Mouse (Mus musculus) liver, embryonic 11.5 days (tissue): ENCODE data around the gene Alpl. TPM values are rescaled to one million over a fixed set of nuclear protein-coding genes. Genes with fewer than 3 reads are reported as not detected.

Source experiments
- ATAC-seq: fragments of 200-750 bp; cut with Nextera tagmentation; replicated peaks from 2 replicates; pipeline ENCODE4 v1.8.0; 2017; ENCODE audit warnings: moderate number of reproducible peaks, mild to moderate bottlenecking, moderate TSS enrichment, moderate library complexity; ENCODE audit not compliant: low FRiP score
- DNase-seq: peaks from one replicate; pipeline ENCODE4 v3.0.0-alpha.2; 2017; ENCODE audit warnings: low spot score
- H3K27ac ChIP-seq: fragments of 300-500 bp; sonication (generic); 2 replicates; pipeline ENCODE4 v1.5.1; 2014; ENCODE audit warnings: mild to moderate bottlenecking, low read depth, low read length, control low read depth
- H3K27me3 ChIP-seq: fragments of 300-500 bp; sonication (generic); replicated peaks from 2 replicates; pipeline ENCODE4 v1.6.1; 2014; ENCODE audit warnings: low read length, mixed read lengths; ENCODE audit not compliant: control insufficient read depth, insufficient read depth
- H3K36me3 ChIP-seq: fragments of 300-500 bp; sonication (generic); 2 replicates; pipeline ENCODE4 v1.6.1; 2014; ENCODE audit warnings: mild to moderate bottlenecking, low read length, moderate library complexity, mixed read lengths; ENCODE audit not compliant: control insufficient read depth, insufficient read depth
- H3K4me1 ChIP-seq: fragments of 300-500 bp; sonication (generic); replicated peaks from 2 replicates; pipeline ENCODE4 v1.6.1; 2014; ENCODE audit warnings: low read length, mixed read lengths; ENCODE audit not compliant: control insufficient read depth, insufficient read depth
- H3K4me2 ChIP-seq: fragments of 300-500 bp; sonication (generic); 2 replicates; pipeline ENCODE4 v1.6.1; 2014; ENCODE audit warnings: mild to moderate bottlenecking, control low read depth, moderate library complexity
- H3K4me3 ChIP-seq: fragments of 300-500 bp; sonication (generic); 2 replicates; pipeline ENCODE4 v1.5.1; 2014; ENCODE audit warnings: low read depth, low read length, control low read depth
- H3K9ac ChIP-seq: fragments of 300-500 bp; sonication (generic); 2 replicates; pipeline ENCODE4 v1.6.1; 2014; ENCODE audit warnings: low read depth, low read length, control low read depth
- H3K9me3 ChIP-seq: fragments of 300-500 bp; sonication (generic); 2 replicates; pipeline ENCODE4 v1.6.1; 2016; ENCODE audit warnings: low read length, inconsistent platforms, mixed read lengths; ENCODE audit not compliant: control insufficient read depth
- whole genome bisulfite sequencing: fragments of 180-500 bp; shearing (Covaris S2); extraction: QIAGEN DNeasy Blood & Tissue Kit; methylation state at CpG from one replicate; pipeline ENCODE4 v1.1.7; 2014; 5-methylcytosine and 5-hydroxymethylcytosine counted together
- polyA plus RNA-seq: library from polyadenylated mRNA; unstranded; fragments of >200 nt; fragmentation: Nextera tagmentation; extraction: Ambion mirVana; gene quantifications from 2 replicates; pipeline ENCODE4 v1.2.1, GENCODE M21; 2014

Alpl gene
- polyA plus RNA-seq, 1 experiment from 2014 or later = 5.7 TPM

- Histone ChIP-seq H3K27me3 (peaks cover 5% of the 10 kb centered on the region; the same call in 1 of the 2 replicates), H3K4me2 (no peak overlapping the region), H3K27ac (no peak overlapping the region), H3K9ac (no peak overlapping the region), H3K4me3 (no peak overlapping the region), H3K36me3 (no peaks in the 10 kb centered on the region), H3K4me1 (no peaks in the 10 kb centered on the region), H3K9me3 (no peaks in the 10 kb centered on the region)
- WGBS = 58% methylated on average over 11 of the region's 11 CpGs
- DNase-seq (no peak), ATAC-seq (no peak)
These were observed 59.9 kb downstream of the Alpl start for GRCm38 (mm10) chr4:137736220-137736701.

DNA sequence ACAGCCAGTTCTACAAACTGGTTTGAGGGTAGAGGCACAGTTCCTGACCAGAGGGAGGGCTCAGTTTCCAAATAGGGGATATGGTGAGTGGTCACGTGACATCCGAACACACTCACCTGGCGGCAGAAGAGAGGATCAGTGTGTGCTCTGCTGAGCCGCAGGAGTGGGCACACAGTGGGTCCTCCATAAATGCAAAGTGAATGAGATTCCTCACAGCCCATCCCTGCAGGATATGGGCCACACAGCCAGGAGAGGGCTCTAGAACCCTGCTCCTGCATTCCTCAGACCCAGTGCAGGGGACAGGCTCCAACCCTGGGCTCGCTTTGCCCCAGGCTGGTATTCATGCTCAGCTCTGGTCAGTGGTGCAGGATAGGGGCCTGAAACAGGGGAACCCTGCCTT, 62.7 kb downstream of the Alpl start:
- H3K36me3 ChIP-seq = no peaks in the 10 kb centered on the region
- DNase-seq = no peak
- peaks cover 8% of the 10 kb centered on the region for H3K4me1 ChIP-seq
- no peak overlapping the region for H3K9ac ChIP-seq
- ATAC-seq = no peak
- H3K27ac ChIP-seq = no peak overlapping the region
- no peak overlapping the region for H3K4me2 ChIP-seq
- 69% methylated on average over 5 of the region's 5 CpGs for WGBS
- H3K4me3 ChIP-seq = no peak overlapping the region
- no peaks in the 10 kb centered on the region for H3K9me3 ChIP-seq
- H3K27me3 ChIP-seq = peaks cover 22% of the 10 kb centered on the region

DNA sequence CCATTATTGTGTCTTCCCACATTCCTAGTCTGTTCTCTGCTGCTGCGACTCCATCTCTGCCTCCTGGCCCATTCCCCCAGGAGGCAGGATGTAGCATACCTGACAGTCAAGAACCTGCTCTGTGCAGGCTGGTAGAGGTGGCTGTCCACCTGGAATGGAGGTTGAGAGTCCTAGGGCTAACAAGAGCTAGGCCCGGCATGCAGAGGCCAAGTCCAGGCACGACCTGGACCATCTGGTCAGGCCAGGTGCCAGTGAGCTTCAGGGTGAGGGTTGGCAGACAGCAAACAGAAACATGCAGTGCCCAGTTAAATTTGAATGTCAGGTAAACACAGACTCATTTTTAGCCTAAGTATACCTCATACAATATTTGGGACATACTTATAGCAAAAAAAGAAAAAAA, 63.2 kb downstream of the Alpl start:
- Histone ChIP-seq H3K36me3 (no peaks in the 10 kb centered on the region), H3K27ac (no peak overlapping the region), H3K4me3 (no peak overlapping the region), H3K27me3 (peaks cover 27% of the 10 kb centered on the region), H3K4me2 (no peak overlapping the region), H3K9ac (no peak overlapping the region), H3K4me1 (peaks cover 8% of the 10 kb centered on the region), H3K9me3 (no peaks in the 10 kb centered on the region)
- DNase-seq = no peak
- no peak for ATAC-seq
- WGBS = 71% methylated on average over 3 of the region's 3 CpGs

GRCm38 (mm10) chr4:137732361-137732760, 63.8 kb downstream of the Alpl start:
- ATAC-seq = no peak
- WGBS = 74% methylated on average over 3 of the region's 3 CpGs
- H3K4me2 ChIP-seq = no peak overlapping the region
- peaks cover 33% of the 10 kb centered on the region for H3K27me3 ChIP-seq
- no peak for DNase-seq
- no peaks in the 10 kb centered on the region for H3K36me3 ChIP-seq
- no peak overlapping the region for H3K9ac ChIP-seq
- H3K4me1 ChIP-seq = peaks cover 11% of the 10 kb centered on the region
- no peak overlapping the region for H3K27ac ChIP-seq
- H3K4me3 ChIP-seq = no peak overlapping the region
- H3K9me3 ChIP-seq = no peaks in the 10 kb centered on the region

- Histone ChIP-seq H3K4me3 (no peak overlapping the region), H3K9ac (no peak overlapping the region), H3K27me3 (peaks cover 34% of the 10 kb centered on the region), H3K4me1 (peaks cover 11% of the 10 kb centered on the region), H3K9me3 (no peaks in the 10 kb centered on the region), H3K4me2 (no peak overlapping the region), H3K36me3 (no peaks in the 10 kb centered on the region), H3K27ac (no peak overlapping the region)
- no peak for DNase-seq
- 65% methylated on average over 10 of the region's 10 CpGs for WGBS
- ATAC-seq = no peak
These were observed 64.3 kb downstream of the Alpl start for GRCm38 (mm10) chr4:137731891-137732290.

DNA sequence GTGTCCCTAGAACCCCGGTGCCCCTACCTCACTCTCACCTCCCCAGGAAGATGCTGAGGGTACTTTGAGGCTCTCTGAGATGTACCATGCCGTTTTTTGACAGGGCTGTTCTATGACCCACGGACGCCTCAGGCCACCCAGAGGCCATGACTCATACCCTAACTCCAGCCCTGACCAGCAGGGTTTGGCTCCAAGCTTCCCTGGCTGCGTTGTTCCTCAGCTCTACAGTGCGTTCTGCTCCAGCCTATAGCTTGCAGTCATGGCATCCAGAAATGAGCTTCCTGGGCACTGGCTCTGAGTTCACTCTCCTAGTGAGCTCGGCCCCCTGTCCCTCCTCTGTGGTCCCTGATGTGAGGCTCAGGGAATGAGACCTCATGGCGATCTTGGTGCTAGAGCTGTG, 65.4 kb downstream of the Alpl start:
- DNase-seq (no peak), ATAC-seq (no peak)
- Histone ChIP-seq H3K27ac (no peak overlapping the region), H3K9me3 (no peaks in the 10 kb centered on the region), H3K27me3 (peaks cover 33% of the 10 kb centered on the region), H3K4me3 (no peak overlapping the region), H3K4me2 (no peak overlapping the region), H3K4me1 (peaks cover 11% of the 10 kb centered on the region), H3K36me3 (no peaks in the 10 kb centered on the region), H3K9ac (no peak overlapping the region)
- 67% methylated on average over 8 of the region's 8 CpGs for WGBS

DNA sequence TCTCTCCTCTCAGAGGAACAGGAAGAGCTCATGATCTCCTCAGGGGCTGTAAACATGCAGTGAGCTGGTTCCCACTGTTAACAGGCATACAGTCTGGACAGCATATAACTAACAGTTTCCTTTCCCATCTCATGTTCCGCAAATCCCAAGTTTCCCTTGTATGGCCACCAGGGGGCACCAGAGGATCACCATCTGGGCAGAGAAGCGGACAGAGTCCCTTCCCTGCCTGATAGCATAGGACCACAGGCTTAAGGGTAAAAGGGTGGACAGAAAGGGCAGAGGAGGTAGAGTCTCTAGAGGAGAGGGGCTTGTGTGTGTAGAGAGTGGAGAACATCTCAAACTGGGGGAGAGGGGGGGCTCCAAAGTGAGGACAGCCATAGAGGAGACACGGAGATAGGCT, 66.0 kb downstream of the Alpl start:
- DNase-seq (peak; percentile 86), ATAC-seq (no peak; the same call in 1 of the 2 replicates)
- Histone ChIP-seq H3K9ac (no peak overlapping the region), H3K27me3 (peaks cover 33% of the 10 kb centered on the region), H3K4me2 (no peak overlapping the region), H3K4me1 (peaks cover 11% of the 10 kb centered on the region), H3K4me3 (no peak overlapping the region), H3K27ac (no peak overlapping the region), H3K9me3 (no peaks in the 10 kb centered on the region), H3K36me3 (no peaks in the 10 kb centered on the region)
- 20% methylated on average over 3 of the region's 3 CpGs for WGBS

DNA sequence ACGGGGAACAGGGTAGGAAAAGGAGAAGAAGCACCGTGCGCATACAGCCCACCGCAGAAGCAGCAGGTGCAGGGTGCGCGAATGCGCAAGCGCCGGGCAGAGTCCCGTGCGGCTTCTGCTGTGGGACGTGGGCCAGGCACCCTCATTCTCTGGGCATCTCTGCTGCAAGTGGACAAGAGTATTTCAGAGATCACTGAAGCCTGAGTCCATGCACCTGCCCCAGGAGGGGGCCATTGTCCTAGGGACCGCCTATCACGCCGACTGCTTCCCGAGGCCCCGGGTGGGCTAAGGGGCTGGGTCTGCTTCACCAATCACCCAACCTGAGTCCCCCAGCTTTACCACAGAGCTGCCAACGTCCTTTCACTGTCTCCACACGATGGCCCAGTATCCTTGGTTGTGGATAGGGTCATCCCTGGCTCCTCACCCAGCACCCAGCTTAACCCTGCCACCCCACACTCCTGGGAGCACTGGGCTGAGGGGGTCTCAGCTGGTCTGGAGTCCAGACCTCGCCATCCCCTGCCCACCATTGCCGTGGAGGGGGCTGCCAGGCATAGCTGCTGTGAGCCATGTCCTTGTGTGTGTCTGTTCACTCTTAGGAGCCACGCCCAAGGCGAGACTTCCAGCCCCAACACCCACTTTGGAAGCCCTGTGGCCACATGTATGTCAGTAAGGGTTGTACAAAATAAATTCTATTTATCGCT, 66.9 kb downstream of the Alpl start:
- Histone ChIP-seq H3K36me3 (no peaks in the 10 kb centered on the region), H3K4me1 (peaks cover 12% of the 10 kb centered on the region), H3K27ac (no peak overlapping the region), H3K4me2 (peak overlapping the region; percentile 44), H3K27me3 (peaks cover 36% of the 10 kb centered on the region), H3K4me3 (peak overlapping the region; percentile 8; the same call in 1 of the 2 replicates), H3K9me3 (no peaks in the 10 kb centered on the region), H3K9ac (no peak overlapping the region)
- DNase-seq (no peak), ATAC-seq (no peak)
- WGBS = 25% methylated on average over 24 of the region's 24 CpGs
